Mouse (Mus musculus) midbrain, embryonic 11.5 days (tissue): ENCODE measurements around the gene Pheta1. TPM values are rescaled to one million over a fixed set of nuclear protein-coding genes. Genes with fewer than 3 reads are reported as not detected.
A peak's percentile ranks its signal among the peaks of the same experiment; 100 is the strongest.
"Not testable (repeated sequence)": the region's sequence is repeated elsewhere in the genome, so short reads cannot be mapped to it uniquely, and the experiment has no call there.

Experiments used
- ATAC-seq: fragments of 200-750 bp; cut with Nextera tagmentation; 2 replicates; pipeline ENCODE4 v1.8.0; 2017; ENCODE audit warnings: moderate TSS enrichment, moderate library complexity; ENCODE audit not compliant: low FRiP score
- DNase-seq: peaks from one replicate; pipeline ENCODE4 v3.0.0; 2015; ENCODE audit warnings: low spot score; ENCODE audit errors: missing footprints
- H3K27ac ChIP-seq: fragments of 300-500 bp; sonication (generic); 2 replicates; pipeline ENCODE4 v1.5.1; 2014; ENCODE audit warnings: low read depth, low read length
- H3K27me3 ChIP-seq: fragments of 300-500 bp; sonication (generic); 2 replicates; pipeline ENCODE4 v1.6.1; 2014; ENCODE audit warnings: mild to moderate bottlenecking, low read length, moderate library complexity, mixed read lengths; ENCODE audit not compliant: control insufficient read depth, insufficient read depth
- H3K36me3 ChIP-seq: fragments of 300-500 bp; sonication (generic); 2 replicates; pipeline ENCODE4 v1.6.1; 2014; ENCODE audit warnings: mild to moderate bottlenecking, low read length, moderate library complexity, mixed read lengths; ENCODE audit not compliant: control insufficient read depth, insufficient read depth
- H3K4me1 ChIP-seq: fragments of 300-500 bp; sonication (generic); 2 replicates; pipeline ENCODE4 v1.6.1; 2014; ENCODE audit warnings: low read length; ENCODE audit not compliant: control insufficient read depth, insufficient read depth
- H3K4me2 ChIP-seq: fragments of 300-500 bp; sonication (generic); 2 replicates; pipeline ENCODE4 v1.6.1; 2014; ENCODE audit warnings: mild to moderate bottlenecking, moderate library complexity
- H3K4me3 ChIP-seq: fragments of 300-500 bp; sonication (generic); 2 replicates; pipeline ENCODE4 v1.5.1; 2014; ENCODE audit warnings: low read depth, low read length
- H3K9ac ChIP-seq: fragments of 300-500 bp; sonication (generic); 2 replicates; pipeline ENCODE4 v1.6.1; 2014; ENCODE audit warnings: low read length
- H3K9me3 ChIP-seq: fragments of 300-500 bp; sonication (generic); 2 replicates; pipeline ENCODE4 v1.6.1; 2016; ENCODE audit warnings: low read length; ENCODE audit not compliant: control insufficient read depth
- WGBS: fragments of 180-500 bp; shearing (Covaris S2); extraction: QIAGEN DNeasy Blood & Tissue Kit; methylation state at CpG from one replicate; pipeline ENCODE4 v1.1.7; 2014; 5-methylcytosine and 5-hydroxymethylcytosine counted together
- polyA plus RNA-seq: library from polyadenylated mRNA; unstranded; fragments of >200 nt; fragmentation: Nextera tagmentation; extraction: Ambion mirVana; gene quantifications from 2 replicates; pipeline ENCODE4 v1.2.1, GENCODE M21; 2014

Pheta1 gene
- polyA plus RNA-seq, 1 experiment from 2014 or later = 27.9 TPM

DNA sequence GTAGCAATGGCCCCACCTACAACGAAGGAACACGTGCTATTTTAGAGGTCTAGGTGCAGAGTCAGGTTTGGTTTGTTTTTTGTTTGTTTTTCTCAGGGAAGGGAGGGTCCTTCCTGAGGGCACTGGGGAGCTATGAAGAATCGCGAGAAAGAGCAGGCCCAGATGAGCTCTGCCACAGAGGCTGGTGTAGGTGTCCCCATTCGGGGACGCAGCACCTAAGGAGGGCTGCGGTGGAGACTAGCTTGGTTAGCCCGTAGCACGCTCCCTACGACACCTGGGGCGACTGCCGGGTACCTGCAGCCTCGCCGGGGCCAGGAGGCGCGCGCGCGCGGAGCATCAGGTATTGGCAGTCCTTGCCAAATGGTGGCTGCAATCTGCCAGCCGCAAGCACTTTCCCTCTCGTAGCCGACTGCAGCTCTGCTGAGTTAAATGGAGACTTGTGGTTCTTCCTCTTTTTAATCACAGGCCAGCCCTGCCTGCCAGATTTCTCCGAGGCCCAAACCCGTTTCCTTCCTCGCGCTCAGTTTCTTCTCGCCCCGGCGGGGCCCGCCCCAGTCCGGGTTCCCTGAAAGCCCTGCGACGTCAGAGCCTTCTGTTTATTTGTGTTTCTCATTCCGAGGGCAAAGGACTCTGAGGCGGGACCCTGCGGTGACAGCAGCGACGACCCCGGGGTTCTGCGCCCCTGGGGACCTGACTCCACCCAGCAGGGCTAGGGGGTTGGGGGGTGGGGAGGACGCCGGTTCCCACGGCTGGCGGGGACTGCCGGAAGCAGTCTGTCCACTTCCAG, 10.2 kb upstream of the Pheta1 start:
- H3K4me3 ChIP-seq = peak overlapping the region; percentile 24
- no peak for ATAC-seq
- H3K9ac ChIP-seq = peak overlapping the region; percentile 36; the same call in 1 of the 2 replicates
- H3K27me3 ChIP-seq = peaks cover 49% of the 10 kb centered on the region
- H3K4me2 ChIP-seq = peak overlapping the region; percentile 48
- peaks cover 40% of the 10 kb centered on the region for H3K4me1 ChIP-seq
- H3K36me3 ChIP-seq = no peaks in the 10 kb centered on the region
- no peaks in the 10 kb centered on the region for H3K9me3 ChIP-seq
- DNase-seq = peak; percentile 92
- WGBS = 1% methylated on average over 45 of the region's 46 CpGs
- no peak overlapping the region for H3K27ac ChIP-seq

DNA sequence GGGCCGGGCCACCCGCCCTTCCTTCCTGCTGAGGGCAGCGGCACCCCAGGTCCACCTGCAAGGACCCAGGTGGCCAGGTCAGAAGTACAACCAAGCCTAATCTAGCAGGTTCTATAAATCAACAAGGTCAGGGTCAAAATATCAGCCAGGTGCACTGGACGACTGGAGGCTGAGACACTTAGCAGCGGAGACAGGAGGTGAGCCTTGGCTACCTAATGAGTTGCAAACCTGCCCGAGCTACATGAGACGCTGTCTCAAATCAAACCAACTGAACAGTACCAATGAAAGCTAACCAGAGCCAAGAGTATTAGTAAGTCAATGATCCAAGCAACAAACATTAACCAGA, 9.7 kb upstream of the Pheta1 start:
- H3K4me2 ChIP-seq = peak overlapping the region; percentile 48
- no peaks in the 10 kb centered on the region for H3K9me3 ChIP-seq
- 27% methylated on average over 6 of the region's 7 CpGs for WGBS
- DNase-seq (no peak), ATAC-seq (no peak)
- peak overlapping the region; percentile 24 for H3K4me3 ChIP-seq
- peaks cover 37% of the 10 kb centered on the region for H3K4me1 ChIP-seq
- no peaks in the 10 kb centered on the region for H3K36me3 ChIP-seq
- no peak overlapping the region for H3K27ac ChIP-seq
- no peak overlapping the region for H3K9ac ChIP-seq
- peaks cover 54% of the 10 kb centered on the region for H3K27me3 ChIP-seq

DNA sequence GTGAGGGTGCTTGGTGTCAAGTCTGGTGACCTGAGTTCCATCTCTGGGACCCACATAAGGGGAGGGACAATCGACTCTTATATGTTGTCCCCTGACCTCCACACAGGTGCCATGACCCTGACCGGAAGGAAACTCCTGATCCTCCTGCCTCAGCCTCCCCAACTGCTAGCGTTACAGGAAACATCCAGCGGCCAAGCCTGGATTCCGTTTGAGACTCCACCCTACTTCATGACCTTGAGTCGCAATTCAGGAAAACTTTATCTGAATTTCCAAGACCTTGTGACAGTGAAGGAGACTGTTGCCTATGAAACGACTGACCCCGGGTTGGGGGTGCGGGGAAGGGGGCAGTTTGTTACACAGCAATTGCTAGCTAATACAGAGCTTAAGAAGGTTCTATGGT, 7.3 kb upstream of the Pheta1 start:
- H3K27me3 ChIP-seq = peaks cover 55% of the 10 kb centered on the region
- H3K4me1 ChIP-seq = peaks cover 24% of the 10 kb centered on the region
- 89% methylated on average over 9 of the region's 9 CpGs for WGBS
- H3K9me3 ChIP-seq = no peaks in the 10 kb centered on the region
- H3K36me3 ChIP-seq = no peaks in the 10 kb centered on the region
- no peak overlapping the region for H3K9ac ChIP-seq
- H3K4me3 ChIP-seq = no peak overlapping the region
- ATAC-seq = no peak
- H3K4me2 ChIP-seq = no peak overlapping the region
- no peak overlapping the region for H3K27ac ChIP-seq
- no peak for DNase-seq

DNA sequence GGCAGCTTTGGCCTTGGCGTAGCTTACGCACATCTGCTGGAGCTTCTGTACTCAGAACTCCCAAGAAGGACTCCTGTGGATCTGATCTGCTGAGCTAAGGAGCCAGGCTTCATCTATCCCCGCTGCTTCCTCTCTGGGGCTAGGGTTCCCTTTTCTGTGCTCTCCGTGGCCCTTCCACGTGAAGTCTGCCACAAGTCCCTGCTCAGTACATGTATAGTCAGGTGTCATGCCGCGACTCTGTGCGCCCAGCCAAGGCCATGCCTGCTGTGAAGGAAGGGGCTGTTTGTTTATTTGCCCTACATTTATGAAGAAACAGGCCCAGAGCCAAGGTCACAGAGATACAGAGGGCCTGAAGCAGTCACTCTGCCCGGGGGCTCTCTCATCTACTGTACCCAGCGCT, 6.8 kb upstream of the Pheta1 start:
- no peak for DNase-seq
- Histone ChIP-seq H3K4me1 (peaks cover 23% of the 10 kb centered on the region), H3K9me3 (no peaks in the 10 kb centered on the region), H3K36me3 (no peaks in the 10 kb centered on the region), H3K27me3 (peaks cover 54% of the 10 kb centered on the region), H3K27ac (no peak overlapping the region), H3K4me3 (no peak overlapping the region), H3K9ac (no peak overlapping the region), H3K4me2 (no peak overlapping the region)
- WGBS = 42% methylated on average over 10 of the region's 10 CpGs
- ATAC-seq = no peak

DNA sequence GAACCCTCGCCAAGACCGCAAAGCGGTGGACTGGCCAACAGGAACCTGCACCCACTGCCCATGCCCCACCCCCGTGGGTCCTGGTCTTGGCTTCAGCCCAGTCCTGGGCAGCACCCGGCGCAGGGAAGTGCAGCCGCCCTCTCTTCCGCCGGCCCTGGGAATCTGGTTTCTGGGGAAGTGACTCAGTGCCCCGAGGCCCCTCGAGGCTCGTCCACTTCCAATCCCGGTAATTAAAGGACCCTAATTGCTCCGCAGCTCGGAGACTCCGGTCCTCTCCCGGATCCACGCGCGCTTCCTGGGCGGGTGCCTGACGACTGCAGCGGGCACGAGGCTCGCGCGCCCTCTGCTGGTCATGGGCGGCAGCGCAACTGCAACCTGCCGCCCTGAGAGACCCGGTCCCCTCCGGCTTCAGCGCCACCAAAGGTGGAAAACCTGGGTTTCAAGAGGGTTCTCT, 6.1 kb upstream of the Pheta1 start:
- no peak overlapping the region for H3K27ac ChIP-seq
- DNase-seq = peak; percentile 100
- H3K36me3 ChIP-seq = no peaks in the 10 kb centered on the region
- H3K27me3 ChIP-seq = peaks cover 47% of the 10 kb centered on the region
- WGBS = 1% methylated on average over 33 of the region's 33 CpGs
- no peaks in the 10 kb centered on the region for H3K9me3 ChIP-seq
- peaks cover 16% of the 10 kb centered on the region for H3K4me1 ChIP-seq
- peak overlapping the region; percentile 72 for H3K9ac ChIP-seq
- peak overlapping the region; percentile 77 for H3K4me2 ChIP-seq
- peak overlapping the region; percentile 41 for H3K4me3 ChIP-seq
- ATAC-seq = peak; percentile 62

DNA sequence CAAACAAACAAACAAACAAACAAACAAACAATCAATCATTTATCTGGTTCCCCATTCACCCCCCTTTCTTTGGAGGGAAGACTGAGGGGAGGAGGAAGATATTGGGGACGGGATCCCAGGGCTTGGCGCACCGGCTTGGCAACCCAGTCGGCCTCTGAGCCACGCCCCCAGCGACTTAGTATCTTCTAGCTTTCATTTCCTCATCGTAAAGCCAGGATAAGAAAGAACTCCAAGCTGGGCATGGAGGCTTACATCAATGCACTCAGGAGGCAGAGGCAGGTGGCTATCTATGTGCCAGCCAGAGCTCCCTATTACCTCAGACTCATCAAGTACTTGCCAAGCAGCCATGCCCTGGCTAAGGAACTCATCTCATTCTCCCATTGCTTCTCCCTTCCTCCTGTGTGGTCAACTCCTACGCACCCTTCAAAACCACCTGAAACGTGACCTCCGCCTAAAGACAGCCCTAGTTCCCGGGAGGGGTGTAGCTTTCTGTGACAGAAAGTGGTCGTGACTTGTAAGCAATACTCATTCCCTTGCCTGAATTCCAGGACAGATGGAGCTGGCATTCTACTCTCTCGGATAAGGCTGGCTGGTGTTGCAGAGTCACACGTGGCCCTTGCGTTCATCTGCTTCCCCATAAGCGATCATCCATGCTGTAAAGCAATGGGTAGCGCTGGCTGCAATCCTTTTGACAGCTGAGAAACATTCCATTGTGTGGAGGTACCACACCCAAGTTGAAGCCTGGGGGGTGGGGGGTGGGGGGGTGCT, 5.5 kb upstream of the Pheta1 start:
- peaks cover 13% of the 10 kb centered on the region for H3K4me1 ChIP-seq
- H3K27me3 ChIP-seq = peaks cover 41% of the 10 kb centered on the region
- peak overlapping the region; percentile 41; the same call in 1 of the 2 replicates for H3K4me3 ChIP-seq
- DNase-seq = no peak
- H3K4me2 ChIP-seq = peak overlapping the region; percentile 77; the same call in 1 of the 2 replicates
- no peak overlapping the region for H3K9ac ChIP-seq
- H3K36me3 ChIP-seq = no peaks in the 10 kb centered on the region
- no peak; the same call in 1 of the 2 replicates for ATAC-seq
- H3K27ac ChIP-seq = no peak overlapping the region
- H3K9me3 ChIP-seq = no peaks in the 10 kb centered on the region
- 20% methylated on average over 17 of the region's 17 CpGs for WGBS

- DNase-seq (no peak), ATAC-seq (no peak)
- H3K36me3 ChIP-seq = no peaks in the 10 kb centered on the region
- peaks cover 28% of the 10 kb centered on the region for H3K27me3 ChIP-seq
- H3K27ac ChIP-seq = no peak overlapping the region
- H3K4me1 ChIP-seq = peaks cover 16% of the 10 kb centered on the region
- H3K4me3 ChIP-seq = no peak overlapping the region
- H3K9ac ChIP-seq = no peak overlapping the region
- H3K9me3 ChIP-seq = no peaks in the 10 kb centered on the region
- 46% methylated on average over 4 of the region's 4 CpGs for WGBS
- H3K4me2 ChIP-seq = no peak overlapping the region
These were observed 3.4 kb upstream of the Pheta1 start for GRCm38 (mm10) chr5:121845361-121845760.

DNA sequence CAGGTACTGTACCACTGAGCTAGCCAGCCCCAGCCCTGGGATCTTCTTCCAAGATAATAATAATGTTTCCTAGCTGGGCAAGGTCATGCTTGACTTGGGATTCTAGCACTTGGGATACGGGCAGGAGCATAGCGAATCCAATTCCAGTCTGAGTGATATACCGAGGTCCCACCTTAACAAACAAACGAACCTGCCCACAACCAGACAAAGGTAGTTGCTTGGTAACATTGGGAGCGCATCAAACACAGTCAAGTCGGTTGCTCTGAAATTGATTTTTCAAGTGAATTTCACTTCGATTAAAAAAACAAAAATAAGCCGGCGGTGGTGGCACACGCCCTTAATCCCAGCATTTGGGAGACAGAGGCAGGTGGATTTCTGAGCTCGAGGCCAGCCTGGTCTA, 2.5 kb upstream of the Pheta1 start:
- WGBS = 86% methylated on average over 11 of the region's 11 CpGs
- Histone ChIP-seq H3K4me3 (no peak overlapping the region), H3K27me3 (peaks cover 28% of the 10 kb centered on the region), H3K9ac (no peak overlapping the region), H3K4me2 (no peak overlapping the region), H3K36me3 (no peaks in the 10 kb centered on the region), H3K9me3 (no peaks in the 10 kb centered on the region), H3K27ac (no peak overlapping the region), H3K4me1 (peaks cover 22% of the 10 kb centered on the region)
- no peak for ATAC-seq
- no peak for DNase-seq

GRCm38 (mm10) chr5:121847269-121847668, 1.5 kb upstream of the Pheta1 start:
- H3K27ac ChIP-seq, H3K4me3 ChIP-seq, H3K9ac ChIP-seq, DNase-seq, H3K9me3 ChIP-seq, ATAC-seq, H3K36me3 ChIP-seq, H3K4me2 ChIP-seq: not testable (repeated sequence)
- Histone ChIP-seq H3K27me3 (peaks cover 19% of the 10 kb centered on the region), H3K4me1 (peaks cover 20% of the 10 kb centered on the region)
- WGBS = 77% methylated on average over 3 of the region's 3 CpGs
